Mouse (Mus musculus) erythroblast, embryonic 14.5 days (primary cell): ENCODE measurements around the gene Dars.

Experiments used
- GATA1 ChIP-seq: IDR thresholded peaks from 2 replicates; pipeline ENCODE4 v1.6.1; 2012; ENCODE audit warnings: low read length, inconsistent platforms, mixed read lengths
- TAL1 ChIP-seq: IDR thresholded peaks from 3 replicates; pipeline ENCODE4 v1.6.1; 2012; ENCODE audit warnings: low read length, inconsistent platforms, mixed read lengths

DNA sequence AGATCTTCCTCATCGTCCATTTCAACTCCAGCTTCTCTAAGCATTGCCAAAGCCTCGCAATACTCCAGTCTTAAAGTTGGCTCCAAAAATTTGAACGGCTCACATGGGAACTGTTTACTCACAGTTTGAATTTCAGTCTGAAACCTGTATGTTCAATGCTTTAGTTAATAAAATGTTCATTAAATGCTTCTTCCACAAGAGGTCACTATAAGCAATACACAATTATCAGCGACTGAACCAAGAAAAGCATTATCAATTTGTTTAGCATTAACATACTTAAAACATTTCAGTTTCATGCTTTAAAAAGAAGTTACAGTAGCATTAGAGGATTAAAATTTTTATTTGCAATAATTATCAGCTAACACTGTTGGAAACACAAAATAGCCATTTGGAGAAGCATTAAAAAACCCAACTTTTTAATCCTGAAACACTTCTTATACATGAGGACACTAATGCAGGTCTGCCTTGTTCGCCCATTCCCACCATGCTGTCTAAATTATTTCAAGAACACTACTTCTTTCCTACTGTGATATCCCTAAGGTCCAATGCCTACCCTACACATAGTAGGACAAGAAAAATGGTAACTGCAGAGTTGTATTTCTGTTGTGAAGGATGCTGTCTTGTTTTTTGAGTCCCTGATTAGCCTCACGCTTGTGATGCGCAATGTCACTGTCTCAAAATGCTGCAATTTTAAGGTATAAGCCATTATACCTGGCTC lies 44.9 kb downstream of the Dars start:
- TF ChIP-seq TAL1 (no peak), GATA1 (no peak)
